Mouse (Mus musculus) hindbrain, embryonic 15.5 days (tissue): ENCODE results near the gene Nell2. TPM values are rescaled to one million over a fixed set of nuclear protein-coding genes. Genes with fewer than 3 reads are reported as not detected.
A peak's percentile ranks its signal among the peaks of the same experiment; 100 is the strongest.

Source experiments
- ATAC-seq: fragments of 200-750 bp; cut with Nextera tagmentation; 2 replicates; pipeline ENCODE4 v1.8.0; 2017; ENCODE audit warnings: low read depth, moderate number of reproducible peaks, moderate TSS enrichment; ENCODE audit not compliant: low FRiP score
- H3K27ac ChIP-seq: fragments of 300-500 bp; sonication (generic); replicated peaks from 2 replicates; pipeline ENCODE4 v1.5.1; 2015; ENCODE audit warnings: mild to moderate bottlenecking, inconsistent platforms
- H3K27me3 ChIP-seq: fragments of 300-500 bp; sonication (generic); 2 replicates; pipeline ENCODE4 v1.6.1; 2015; ENCODE audit warnings: control low read depth, inconsistent platforms
- H3K36me3 ChIP-seq: fragments of 300-500 bp; sonication (generic); 2 replicates; pipeline ENCODE4 v1.6.1; 2015; ENCODE audit warnings: control low read depth, inconsistent platforms
- H3K4me1 ChIP-seq: fragments of 300-500 bp; sonication (generic); replicated peaks from 2 replicates; pipeline ENCODE4 v1.6.1; 2015; ENCODE audit warnings: control low read depth, inconsistent platforms
- H3K4me2 ChIP-seq: fragments of 300-500 bp; sonication (generic); 2 replicates; pipeline ENCODE4 v1.6.1; 2015; ENCODE audit warnings: moderate library complexity, mild to moderate bottlenecking, inconsistent platforms
- H3K4me3 ChIP-seq: fragments of 300-500 bp; sonication (generic); 2 replicates; pipeline ENCODE4 v1.5.1; 2015; ENCODE audit warnings: mild to moderate bottlenecking, inconsistent platforms
- H3K9ac ChIP-seq: fragments of 300-500 bp; sonication (generic); 2 replicates; pipeline ENCODE4 v1.6.1; 2015; ENCODE audit warnings: inconsistent platforms
- H3K9me3 ChIP-seq: fragments of 300-500 bp; sonication (generic); 2 replicates; pipeline ENCODE4 v1.6.1; 2016; ENCODE audit warnings: control low read depth, inconsistent platforms
- WGBS: fragments of 180-500 bp; shearing (Covaris S2); methylation state at CpG from one replicate; pipeline ENCODE4 v1.1.7; 2015; 5-methylcytosine and 5-hydroxymethylcytosine counted together
- polyA plus RNA-seq: library from polyadenylated mRNA; unstranded; fragments of >200 nt; fragmentation: Nextera tagmentation; extraction: Ambion mirVana; gene quantifications from 2 replicates; pipeline ENCODE4 v1.2.1, GENCODE M21; 2015

The Nell2 gene
- polyA plus RNA-seq, 1 experiment from 2014 or later = 176 TPM

GRCm38 (mm10) chr15:95473976-95474375 is 54.4 kb downstream of the Nell2 start:
- ATAC-seq = no peak
- H3K4me3 ChIP-seq = no peak overlapping the region
- H3K9ac ChIP-seq = no peak overlapping the region
- no peak overlapping the region for H3K4me2 ChIP-seq
- 92% methylated on average over 6 of the region's 6 CpGs for WGBS
- 0 out of 2 replicates have a peak, but pooled peaks cover 6% of the 10 kb centered on the region for H3K36me3 ChIP-seq
- 0 out of 2 replicates have a peak, but pooled peaks cover 3% of the 10 kb centered on the region for H3K4me1 ChIP-seq
- no peaks in the 10 kb centered on the region for H3K9me3 ChIP-seq
- no peaks in the 10 kb centered on the region for H3K27me3 ChIP-seq
- no peak overlapping the region for H3K27ac ChIP-seq

DNA sequence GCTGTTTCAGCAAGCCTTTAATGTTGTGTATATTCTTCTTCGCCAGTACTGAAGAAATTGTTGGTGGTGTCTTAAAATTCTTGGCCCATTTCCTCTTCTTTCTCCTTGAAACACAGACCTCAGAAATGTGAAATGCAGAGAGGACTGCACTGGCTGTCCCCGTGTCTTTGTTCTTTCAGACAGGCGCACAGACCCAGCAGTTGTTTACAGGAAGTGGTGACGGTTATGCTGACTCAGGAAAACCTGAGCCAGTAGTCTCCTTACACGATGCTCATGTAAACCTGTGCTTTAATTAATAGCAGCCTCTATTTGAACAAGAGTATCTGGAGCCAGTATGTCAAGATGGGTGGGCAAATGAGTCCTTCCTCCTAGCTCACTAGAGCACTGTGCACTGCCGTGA is 61.2 kb downstream of the Nell2 start:
- no peaks in the 10 kb centered on the region for H3K27me3 ChIP-seq
- H3K27ac ChIP-seq = no peak overlapping the region
- H3K9ac ChIP-seq = no peak overlapping the region
- 57% methylated on average over 6 of the region's 6 CpGs for WGBS
- no peak overlapping the region for H3K4me3 ChIP-seq
- peak; percentile 42; the same call in 1 of the 2 replicates for ATAC-seq
- no peak overlapping the region for H3K4me2 ChIP-seq
- H3K4me1 ChIP-seq = no peaks in the 10 kb centered on the region
- no peaks in the 10 kb centered on the region for H3K9me3 ChIP-seq
- H3K36me3 ChIP-seq = 0 out of 2 replicates have a peak, but pooled peaks cover 6% of the 10 kb centered on the region

DNA sequence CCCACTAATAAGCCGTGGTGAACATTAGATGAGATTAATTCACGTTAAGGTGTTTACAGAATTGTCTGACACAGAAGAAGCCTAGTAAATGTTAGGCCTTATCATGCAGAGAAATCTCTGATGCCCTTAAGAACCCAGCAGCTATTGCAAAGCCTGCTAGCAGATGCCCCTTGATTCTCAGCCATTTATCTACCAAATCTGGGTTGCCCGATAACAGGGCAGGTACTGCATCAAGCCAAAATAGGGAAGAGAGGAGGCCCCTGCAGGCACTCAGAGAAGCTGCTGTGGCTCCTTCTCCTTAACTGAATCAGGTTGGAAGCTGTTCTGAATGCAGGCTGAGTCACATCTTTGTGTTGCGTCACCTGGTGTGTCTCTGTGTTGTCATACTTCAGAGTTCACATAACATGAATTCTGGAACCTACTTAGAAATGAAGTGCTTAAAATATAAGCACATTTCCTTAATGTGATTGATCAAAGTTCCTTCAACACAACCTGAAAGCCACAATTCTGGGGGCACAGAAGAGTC is 68.3 kb downstream of the Nell2 start:
- no peak overlapping the region for H3K4me2 ChIP-seq
- H3K4me1 ChIP-seq = no peaks in the 10 kb centered on the region
- H3K27me3 ChIP-seq = no peaks in the 10 kb centered on the region
- H3K4me3 ChIP-seq = no peak overlapping the region
- no peaks in the 10 kb centered on the region for H3K9me3 ChIP-seq
- no peak overlapping the region for H3K27ac ChIP-seq
- no peak overlapping the region for H3K9ac ChIP-seq
- WGBS = 74% methylated on average over 4 of the region's 4 CpGs
- ATAC-seq = no peak
- H3K36me3 ChIP-seq = no peaks in the 10 kb centered on the region

DNA sequence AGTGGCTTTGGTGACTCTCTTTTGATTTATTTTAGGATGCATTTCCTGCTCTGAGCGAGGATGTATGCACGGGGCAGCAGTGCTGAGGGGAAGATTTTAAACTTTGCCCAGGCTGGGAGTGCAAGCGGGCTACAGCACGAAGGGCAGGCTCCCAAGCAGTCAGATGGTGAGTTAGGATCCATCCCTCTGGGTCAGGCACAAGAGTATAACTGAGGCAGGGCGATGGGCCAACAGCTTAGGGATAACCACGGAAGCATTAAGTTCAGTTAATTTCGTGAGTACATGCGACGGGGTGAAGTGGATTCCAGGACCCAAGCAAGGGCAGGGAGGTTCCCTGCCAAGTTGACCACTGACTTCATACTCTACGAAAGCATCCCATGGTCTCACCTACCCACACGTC is 83.8 kb downstream of the Nell2 start:
- ATAC-seq = no peak
- Histone ChIP-seq H3K27ac (no peak overlapping the region), H3K36me3 (peaks cover 3% of the 10 kb centered on the region; the same call in 1 of the 2 replicates), H3K27me3 (no peaks in the 10 kb centered on the region), H3K4me3 (no peak overlapping the region), H3K9ac (no peak overlapping the region), H3K4me1 (no peaks in the 10 kb centered on the region), H3K9me3 (no peaks in the 10 kb centered on the region), H3K4me2 (no peak overlapping the region)
- 85% methylated on average over 11 of the region's 11 CpGs for WGBS

DNA sequence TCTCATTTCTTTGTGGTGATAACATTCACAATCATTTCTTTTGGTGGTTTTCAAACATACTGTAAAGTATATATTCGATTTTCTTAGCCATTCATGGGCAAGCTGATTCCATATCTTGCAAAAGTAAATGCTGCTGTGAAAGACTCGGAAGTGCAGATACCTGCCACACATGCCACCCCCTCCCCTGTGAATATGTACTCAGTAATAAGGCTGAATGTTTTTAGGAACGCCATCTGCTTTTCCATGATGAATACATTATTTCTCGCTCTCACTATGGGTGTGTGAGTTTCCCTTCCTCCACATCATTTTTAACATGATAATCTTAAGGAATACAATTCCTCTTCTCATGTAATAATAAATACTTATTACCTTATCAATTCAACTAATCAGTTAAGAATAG is 90.6 kb downstream of the Nell2 start:
- no peak for ATAC-seq
- H3K9ac ChIP-seq = no peak overlapping the region
- peaks cover 7% of the 10 kb centered on the region; the same call in 1 of the 2 replicates for H3K36me3 ChIP-seq
- WGBS = 76% methylated on average over 4 of the region's 4 CpGs
- no peaks in the 10 kb centered on the region for H3K9me3 ChIP-seq
- H3K4me2 ChIP-seq = no peak overlapping the region
- H3K27ac ChIP-seq = no peak overlapping the region
- no peaks in the 10 kb centered on the region for H3K4me1 ChIP-seq
- H3K4me3 ChIP-seq = no peak overlapping the region
- H3K27me3 ChIP-seq = no peaks in the 10 kb centered on the region

DNA sequence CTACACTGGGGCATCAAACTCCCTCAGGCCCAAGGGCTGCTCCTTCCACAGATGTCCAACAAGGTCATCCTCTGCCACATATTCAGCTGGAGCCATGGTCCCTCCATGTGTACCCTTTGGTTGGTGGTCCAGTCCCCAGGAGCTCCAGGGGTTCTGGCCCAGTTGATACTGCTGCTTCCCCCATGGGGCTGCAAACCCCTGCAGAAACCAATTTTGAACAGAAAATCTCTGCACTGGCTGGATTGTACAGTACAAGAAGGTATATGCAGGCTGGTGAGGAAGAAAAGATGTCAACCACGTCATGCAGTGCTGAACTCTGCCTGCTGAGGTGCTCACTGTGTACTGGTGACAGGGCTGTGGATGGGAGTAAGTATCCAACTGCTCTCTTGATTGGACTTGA is 92.1 kb downstream of the Nell2 start:
- Histone ChIP-seq H3K4me1 (peaks cover 3% of the 10 kb centered on the region), H3K4me2 (no peak overlapping the region), H3K4me3 (no peak overlapping the region), H3K9me3 (no peaks in the 10 kb centered on the region), H3K36me3 (0 out of 2 replicates have a peak, but pooled peaks cover 4% of the 10 kb centered on the region), H3K9ac (no peak overlapping the region), H3K27me3 (no peaks in the 10 kb centered on the region), H3K27ac (no peak overlapping the region)
- ATAC-seq = no peak
- WGBS = 78% methylated on average over 1 of the region's 1 CpGs

GRCm38 (mm10) chr15:95431156-95431799 is 97.1 kb downstream of the Nell2 start:
- H3K4me3 ChIP-seq = no peak overlapping the region
- WGBS = 27% methylated on average over 13 of the region's 13 CpGs
- H3K27me3 ChIP-seq = no peaks in the 10 kb centered on the region
- no peak overlapping the region for H3K27ac ChIP-seq
- no peak overlapping the region for H3K4me2 ChIP-seq
- no peaks in the 10 kb centered on the region for H3K9me3 ChIP-seq
- H3K9ac ChIP-seq = no peak overlapping the region
- no peak for ATAC-seq
- peaks cover 9% of the 10 kb centered on the region; the same call in 1 of the 2 replicates for H3K36me3 ChIP-seq
- peaks cover 6% of the 10 kb centered on the region for H3K4me1 ChIP-seq

GRCm38 (mm10) chr15:95430000-95430399 is 98.4 kb downstream of the Nell2 start:
- ATAC-seq = no peak
- Histone ChIP-seq H3K27me3 (no peaks in the 10 kb centered on the region), H3K4me1 (peaks cover 6% of the 10 kb centered on the region), H3K9ac (no peak overlapping the region), H3K36me3 (peaks cover 7% of the 10 kb centered on the region; the same call in 1 of the 2 replicates), H3K9me3 (no peaks in the 10 kb centered on the region), H3K4me2 (no peak overlapping the region), H3K4me3 (no peak overlapping the region), H3K27ac (no peak overlapping the region)
- WGBS = 97% methylated on average over 8 of the region's 8 CpGs

DNA sequence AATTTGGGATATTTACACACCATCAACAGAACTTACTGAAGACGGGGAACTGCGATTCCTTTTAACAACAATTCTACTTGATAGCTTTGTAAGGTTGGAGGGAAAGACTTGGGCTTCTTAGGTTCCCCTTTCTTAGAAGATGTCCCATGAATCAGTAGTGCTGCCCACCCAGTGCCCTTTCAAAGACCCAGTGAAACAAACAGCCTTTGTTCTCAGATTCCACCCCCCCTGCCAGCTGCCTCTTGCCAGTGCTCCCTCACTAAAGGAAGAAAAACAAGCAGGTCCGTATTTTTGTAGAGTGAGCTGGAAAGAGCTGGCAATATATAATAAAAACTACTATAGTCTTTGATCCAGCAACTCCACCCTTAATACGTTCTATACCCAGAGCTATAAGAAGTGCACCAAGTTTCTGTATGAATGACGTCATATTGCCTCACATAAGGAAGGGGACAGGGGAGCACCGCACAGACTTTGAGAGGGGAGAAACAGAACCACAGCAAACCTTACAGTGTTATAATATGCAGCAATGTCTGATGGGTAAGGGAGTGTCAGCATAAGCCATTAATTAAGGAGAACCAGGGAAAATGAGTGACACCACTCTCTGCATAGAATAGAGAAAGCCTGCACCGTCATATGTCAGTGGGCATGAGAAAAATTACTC is 100.2 kb downstream of the Nell2 start:
- ATAC-seq = no peak
- H3K27me3 ChIP-seq = no peaks in the 10 kb centered on the region
- H3K27ac ChIP-seq = peak overlapping the region; percentile 45; the same call in 1 of the 2 replicates
- WGBS = 37% methylated on average over 7 of the region's 7 CpGs
- H3K36me3 ChIP-seq = peaks cover 5% of the 10 kb centered on the region; the same call in 1 of the 2 replicates
- H3K4me2 ChIP-seq = no peak overlapping the region
- peaks cover 6% of the 10 kb centered on the region for H3K4me1 ChIP-seq
- H3K9ac ChIP-seq = no peak overlapping the region
- H3K4me3 ChIP-seq = no peak overlapping the region
- H3K9me3 ChIP-seq = no peaks in the 10 kb centered on the region

DNA sequence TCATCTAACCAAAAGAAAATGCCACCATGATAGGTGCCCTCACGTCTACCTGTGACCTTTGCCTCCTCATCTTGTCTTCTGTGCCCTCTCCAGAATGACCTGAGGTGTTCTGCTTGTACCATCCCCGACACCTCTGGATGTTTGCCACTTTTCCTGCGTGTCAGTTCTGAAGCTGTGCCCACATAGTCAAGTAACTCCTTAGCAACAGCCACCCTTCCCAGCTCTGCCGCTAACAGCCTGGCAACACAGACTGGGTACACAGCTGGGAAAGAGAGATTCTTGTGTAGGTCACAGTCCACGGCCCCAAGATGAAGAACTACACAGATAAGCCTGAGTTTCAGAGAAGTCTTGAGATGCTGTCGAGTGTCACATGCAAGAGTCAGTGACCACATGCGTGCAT is 103.3 kb downstream of the Nell2 start:
- ATAC-seq = no peak
- WGBS = 71% methylated on average over 7 of the region's 7 CpGs
- Histone ChIP-seq H3K4me3 (no peak overlapping the region), H3K27me3 (no peaks in the 10 kb centered on the region), H3K9ac (no peak overlapping the region), H3K36me3 (peaks cover 5% of the 10 kb centered on the region; the same call in 1 of the 2 replicates), H3K27ac (no peak overlapping the region), H3K9me3 (no peaks in the 10 kb centered on the region), H3K4me1 (no peaks in the 10 kb centered on the region), H3K4me2 (no peak overlapping the region)

- Histone ChIP-seq H3K27me3 (no peaks in the 10 kb centered on the region), H3K36me3 (no peaks in the 10 kb centered on the region), H3K4me2 (no peak overlapping the region), H3K4me3 (no peak overlapping the region), H3K9me3 (no peaks in the 10 kb centered on the region), H3K27ac (no peak overlapping the region; the same call in 1 of the 2 replicates), H3K4me1 (no peaks in the 10 kb centered on the region), H3K9ac (no peak overlapping the region)
- 44% methylated on average over 15 of the region's 15 CpGs for WGBS
- ATAC-seq = no peak
These were observed 106.0 kb downstream of the Nell2 start for GRCm38 (mm10) chr15:95422226-95422950.

- H3K4me2 ChIP-seq = no peak overlapping the region
- WGBS = 57% methylated on average over 4 of the region's 4 CpGs
- H3K9ac ChIP-seq = no peak overlapping the region
- H3K36me3 ChIP-seq = 0 out of 2 replicates have a peak, but pooled peaks cover 3% of the 10 kb centered on the region
- no peak overlapping the region for H3K4me3 ChIP-seq
- H3K27me3 ChIP-seq = no peaks in the 10 kb centered on the region
- no peaks in the 10 kb centered on the region for H3K9me3 ChIP-seq
- no peak overlapping the region for H3K27ac ChIP-seq
- no peak for ATAC-seq
- no peaks in the 10 kb centered on the region for H3K4me1 ChIP-seq
These were observed 109.7 kb downstream of the Nell2 start for GRCm38 (mm10) chr15:95418641-95419040.
